Comparison of ENCODE assay signal across 31 mouse cellular contexts in the genomic region with DNA sequence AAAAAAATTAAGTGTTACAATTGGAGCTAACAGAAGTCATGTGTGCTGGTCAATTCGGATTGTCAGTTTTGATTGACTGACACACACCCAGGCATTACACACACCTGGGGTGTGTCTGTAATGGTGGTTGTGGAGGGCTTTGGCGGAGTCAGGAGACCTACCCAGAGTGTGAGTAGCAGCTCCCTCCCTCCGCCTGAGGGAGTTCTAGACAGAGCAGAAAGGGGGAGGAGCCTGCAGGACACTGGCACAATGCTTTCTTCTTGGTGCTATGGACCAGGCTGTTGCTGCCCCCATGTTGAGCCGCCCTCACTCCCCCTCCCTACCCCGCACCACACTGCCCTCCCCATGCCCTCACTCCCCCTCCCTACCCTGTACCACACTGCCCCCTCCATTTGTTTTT. TPM values are rescaled to one million over a fixed set of nuclear protein-coding genes. Genes with fewer than 3 reads are reported as not detected.
A peak's percentile ranks its signal among the peaks of the same experiment; 100 is the strongest.
DNase-seq lines count a peak whose midpoint lies in the region; ATAC-seq and TF ChIP-seq lines count a peak whose summit lies in the region.
"Had no signal": no experiment of that assay in that cellular context is flagged by ENCODE, and none has a peak within 500 bp of the region (broad histone marks: within the 10 kb centered on the region; RNA-seq: fewer than 3 reads in every experiment).

No protein-coding gene starts in this region.

- no peak for TF ChIP-seq EP300 in stomach, postnatal 0 days (optimal IDR thresholded peaks at IDR 0.05)

- no peak overlapping the region for H3K4me3 ChIP-seq in kidney, embryonic 16.5 days (ENCODE audit: low read length)
- H3K4me3 ChIP-seq in lung, embryonic 15.5 days = no peak overlapping the region
- H3K4me3 ChIP-seq in stomach, embryonic 16.5 days (replicated peaks; ENCODE audit: low read length) = no peak overlapping the region
- no peak overlapping the region for H3K4me3 ChIP-seq in stomach, postnatal 0 days (ENCODE audit: low read depth, low read length)
- H3K4me3 ChIP-seq: heart, embryonic 10.5 days; heart, embryonic 15.5 days; hindbrain, embryonic 12.5 days; intestine, embryonic 15.5 days; layer of hippocampus, adult 2 months; left cerebral cortex, adult 2 months; limb, embryonic 12.5 days had no signal

- H3K27ac ChIP-seq in kidney, embryonic 16.5 days (ENCODE audit: low read length) = no peak overlapping the region
- H3K27ac ChIP-seq in lung, embryonic 15.5 days = no peak overlapping the region
- H3K27ac ChIP-seq in stomach, embryonic 16.5 days (ENCODE audit: low read length) = no peak overlapping the region
- no peak overlapping the region for H3K27ac ChIP-seq in stomach, postnatal 0 days (replicated peaks)
- H3K27ac ChIP-seq: heart, embryonic 10.5 days; heart, embryonic 15.5 days; hindbrain, embryonic 12.5 days; hindbrain, postnatal 0 days; intestine, embryonic 15.5 days; layer of hippocampus, adult 2 months; left cerebral cortex, adult 2 months; limb, embryonic 12.5 days had no signal

- H3K36me3 ChIP-seq in kidney, embryonic 16.5 days (ENCODE audit: insufficient read depth, low read length) = no peaks in the 10 kb centered on the region
- no peaks in the 10 kb centered on the region for H3K36me3 ChIP-seq in lung, embryonic 15.5 days
- H3K36me3 ChIP-seq in stomach, embryonic 16.5 days (ENCODE audit: control insufficient read depth, insufficient read depth, low read length) = no peaks in the 10 kb centered on the region
- no peaks in the 10 kb centered on the region for H3K36me3 ChIP-seq in stomach, postnatal 0 days (ENCODE audit: control insufficient read depth, insufficient read depth, low read length)
- H3K36me3 ChIP-seq: G1E; heart, embryonic 10.5 days; heart, embryonic 15.5 days; hindbrain, embryonic 12.5 days; intestine, embryonic 15.5 days; limb, embryonic 12.5 days had no signal

- peak; percentile 49; the same call in 1 of the 2 replicates for ATAC-seq in kidney, embryonic 16.5 days (ENCODE audit: low FRiP score, low TSS enrichment)
- peak; percentile 65; the same call in 1 of the 2 replicates for ATAC-seq in lung, embryonic 15.5 days (ENCODE audit: borderline replicate concordance, extremely low read depth, low FRiP score, low TSS enrichment)
- peak; percentile 22; the same call in 1 of the 2 replicates for ATAC-seq in stomach, embryonic 16.5 days (ENCODE audit: insufficient read depth, low FRiP score)
- no peak for ATAC-seq in stomach, postnatal 0 days (ENCODE audit: low FRiP score, low TSS enrichment)
- ATAC-seq: forebrain, embryonic 14.5 days; hindbrain, postnatal 0 days; intestine, embryonic 15.5 days; midbrain, embryonic 16.5 days had no signal

- peaks cover 2% of the 10 kb centered on the region; the same call in 1 of the 2 replicates for H3K9me3 ChIP-seq in kidney, embryonic 16.5 days (ENCODE audit: low read length)
- no peaks in the 10 kb centered on the region for H3K9me3 ChIP-seq in lung, embryonic 15.5 days
- no peaks in the 10 kb centered on the region for H3K9me3 ChIP-seq in stomach, embryonic 16.5 days (replicated peaks; ENCODE audit: control insufficient read depth, low read length)
- H3K9me3 ChIP-seq in stomach, postnatal 0 days (ENCODE audit: control insufficient read depth, low read length) = no peaks in the 10 kb centered on the region
- H3K9me3 ChIP-seq: heart, embryonic 10.5 days; heart, embryonic 15.5 days; hindbrain, embryonic 12.5 days; intestine, embryonic 15.5 days; limb, embryonic 12.5 days; megakaryocyte, embryonic 14.5 days had no signal

- H3K27me3 ChIP-seq in kidney, embryonic 16.5 days (ENCODE audit: insufficient read depth, low read length) = no peaks in the 10 kb centered on the region
- H3K27me3 ChIP-seq in lung, embryonic 15.5 days = no peaks in the 10 kb centered on the region
- no peaks in the 10 kb centered on the region for H3K27me3 ChIP-seq in stomach, embryonic 16.5 days (ENCODE audit: control insufficient read depth, insufficient read depth, low read length)
- H3K27me3 ChIP-seq in stomach, postnatal 0 days (ENCODE audit: control insufficient read depth, insufficient read depth, low read length) = no peaks in the 10 kb centered on the region
- H3K27me3 ChIP-seq: CH12.LX; heart, embryonic 15.5 days; hindbrain, embryonic 12.5 days; intestine, embryonic 15.5 days had no signal

- WGBS in kidney, embryonic 16.5 days = 71% methylated on average over 5 of the region's 5 CpGs
- WGBS in lung, embryonic 15.5 days = 68% methylated on average over 5 of the region's 5 CpGs
- WGBS in stomach, embryonic 16.5 days = 69% methylated on average over 5 of the region's 5 CpGs
- 67% methylated on average over 5 of the region's 5 CpGs for WGBS in stomach, postnatal 0 days

- no peak overlapping the region for H3K9ac ChIP-seq in kidney, embryonic 16.5 days (replicated peaks; ENCODE audit: low read length)
- H3K9ac ChIP-seq in lung, embryonic 15.5 days = no peak overlapping the region
- no peak overlapping the region for H3K9ac ChIP-seq in stomach, embryonic 16.5 days (ENCODE audit: low read length)
- H3K9ac ChIP-seq in stomach, postnatal 0 days (ENCODE audit: low read length) = no peak overlapping the region
- H3K9ac ChIP-seq: heart, embryonic 15.5 days; hindbrain, embryonic 12.5 days; intestine, embryonic 15.5 days; limb, embryonic 12.5 days had no signal

- no peak for TF ChIP-seq CTCF in stomach, postnatal 0 days (IDR thresholded peaks at IDR 0.05; ENCODE audit: low read depth)

- no peaks in the 10 kb centered on the region for H3K4me1 ChIP-seq in kidney, embryonic 16.5 days (ENCODE audit: insufficient read depth, low read length)
- peaks cover 9% of the 10 kb centered on the region for H3K4me1 ChIP-seq in lung, embryonic 15.5 days
- H3K4me1 ChIP-seq in stomach, embryonic 16.5 days (ENCODE audit: control insufficient read depth, insufficient read depth, low read length) = 0 out of 2 replicates have a peak, but pooled peaks cover 11% of the 10 kb centered on the region
- no peaks in the 10 kb centered on the region for H3K4me1 ChIP-seq in stomach, postnatal 0 days (replicated peaks; ENCODE audit: control insufficient read depth, insufficient read depth)
- H3K4me1 ChIP-seq: hindbrain, embryonic 12.5 days; limb, embryonic 12.5 days had no signal

- no peak overlapping the region for H3K4me2 ChIP-seq in kidney, embryonic 16.5 days (replicated peaks; ENCODE audit: low read depth, low read length)
- no peak overlapping the region for H3K4me2 ChIP-seq in lung, embryonic 15.5 days
- no peak overlapping the region for H3K4me2 ChIP-seq in stomach, embryonic 16.5 days (ENCODE audit: low read depth, low read length)
- H3K4me2 ChIP-seq in stomach, postnatal 0 days (replicated peaks; ENCODE audit: low read depth) = no peak overlapping the region
- H3K4me2 ChIP-seq: heart, embryonic 15.5 days; hindbrain, embryonic 12.5 days; intestine, embryonic 15.5 days; limb, embryonic 12.5 days had no signal

- DNase-seq in embryo, embryonic 10.5 days (ENCODE audit: low spot score) = peak; percentile 21
- DNase-seq in embryo, embryonic 9.5 days (ENCODE audit: extremely low spot score) = no peak
- no peak for DNase-seq in kidney, adult 8-10 months
- DNase-seq in lung, postnatal 14 days = no peak
- DNase-seq in stomach, postnatal 0 days (ENCODE audit: low spot score) = no peak
- DNase-seq: adrenal gland, postnatal 14 days; cerebellum, adult 11 months; cerebellum, adult 9-11 months; gastrocnemius, postnatal 25 days; heart, adult 11 months; heart, postnatal 36 days; kidney, postnatal 14 days; lung, postnatal 36 days; right cerebral cortex, postnatal 4 days had no signal

RNA-seq across cellular contexts. Expression of a gene that starts 25.6 kb away (rescaled TPM):
- 15.8 and 16.0 TPM in 2 replicates for polyA plus RNA-seq in kidney, embryonic 16.5 days (2015; fragmentation: Nextera tagmentation; extraction: Ambion mirVana)
- polyA plus RNA-seq in lung, embryonic 15.5 days (2015; fragmentation: Nextera tagmentation; extraction: Ambion mirVana) = 4.1 and 7.4 TPM in 2 replicates
- 9.2 and 9.9 TPM in 2 replicates for polyA plus RNA-seq in stomach, embryonic 16.5 days (2015; fragmentation: Nextera tagmentation; extraction: Ambion mirVana)
- polyA plus RNA-seq in stomach, postnatal 0 days (2015; fragmentation: Nextera tagmentation; extraction: Ambion mirVana) = 18.0 and 18.5 TPM in 2 replicates
- polyA plus RNA-seq: C2C12, G1E had no signal
